Mouse (Mus musculus): ENCODE measurements around the gene Ptger4.

GRCm38 (mm10) chr15:5184668-5185330 is 59.2 kb downstream of the Ptger4 start:
- TF ChIP-seq POLR2A (IDR thresholded peaks at IDR 0.05; ENCODE audit: extremely low read depth, insufficient read depth, low read length) (no peak), CTCF (IDR thresholded peaks at IDR 0.05; ENCODE audit: low read depth, low read length) (no peak)

Measured in liver, adult 2 months (tissue).